Mouse (Mus musculus) ES-Bruce4 (cell line): ENCODE measurements around the gene Rasa3. TPM values are rescaled to one million over a fixed set of nuclear protein-coding genes. Genes with fewer than 3 reads are reported as not detected.

Source experiments
- H3K27ac ChIP-seq: 2 replicates; pipeline ENCODE4 v1.5.1; 2012; ENCODE audit warnings: low read length, inconsistent platforms; ENCODE audit not compliant: insufficient read depth
- H3K27me3 ChIP-seq: 2 replicates; pipeline ENCODE4 v1.6.1; 2012; ENCODE audit warnings: mild to moderate bottlenecking, low read length, inconsistent platforms; ENCODE audit not compliant: control insufficient read depth, poor library complexity, insufficient read depth, severe bottlenecking
- H3K36me3 ChIP-seq: 2 replicates; pipeline ENCODE4 v1.6.1; 2012; ENCODE audit warnings: inconsistent platforms, mild to moderate bottlenecking, low read length, moderate library complexity; ENCODE audit not compliant: control insufficient read depth, poor library complexity, insufficient read depth, severe bottlenecking
- H3K4me1 ChIP-seq: one replicate; pipeline ENCODE4 v1.8.1; 2011; ENCODE audit warnings: low read length; ENCODE audit not compliant: control insufficient read depth, insufficient read depth
- H3K4me3 ChIP-seq: 2 replicates; pipeline ENCODE4 v1.5.1; 2011; ENCODE audit warnings: low read depth, mild to moderate bottlenecking, low read length
- H3K9ac ChIP-seq: 2 replicates; pipeline ENCODE4 v1.6.1; 2012; ENCODE audit warnings: low read depth, mild to moderate bottlenecking, inconsistent platforms; ENCODE audit not compliant: poor library complexity, severe bottlenecking
- H3K9me3 ChIP-seq: replicated peaks from 2 replicates; pipeline ENCODE4 v1.6.1; 2012; ENCODE audit warnings: mild to moderate bottlenecking, low read length, inconsistent platforms; ENCODE audit not compliant: control insufficient read depth, poor library complexity, insufficient read depth, severe bottlenecking
- CTCF ChIP-seq: IDR thresholded peaks from one replicate; pipeline ENCODE4 v1.8.1; 2011; ENCODE audit warnings: low read depth, low read length
- EP300 ChIP-seq: IDR thresholded peaks from 2 replicates; pipeline ENCODE4 v1.6.1; 2011; ENCODE audit warnings: low read depth, low read length; ENCODE audit not compliant: insufficient read depth
- POLR2A ChIP-seq: IDR thresholded peaks from one replicate; pipeline ENCODE4 v1.8.1; 2011; ENCODE audit warnings: low read length; ENCODE audit not compliant: insufficient read depth
- polyA plus RNA-seq: library from polyadenylated mRNA; stranded (reverse); fragments of >200 nt; gene quantifications from 2 replicates; pipeline ENCODE4 v1.2.4, GENCODE M21; 2011; ENCODE audit warnings: low read depth; ENCODE audit not compliant: missing spikeins, insufficient read depth, insufficient read length

Gene Rasa3
- polyA plus RNA-seq, 1 experiment, result 14.5 TPM

GRCm38 (mm10) chr8:13671246-13672003 is 6.0 kb downstream of the Rasa3 start:
- Histone ChIP-seq H3K36me3 (no peaks in the 10 kb centered on the region), H3K27me3 (no peaks in the 10 kb centered on the region), H3K9me3 (no peaks in the 10 kb centered on the region), H3K27ac (no peak overlapping the region), H3K9ac (no peak overlapping the region), H3K4me3 (no peak overlapping the region), H3K4me1 (peaks cover 2% of the 10 kb centered on the region)
- no peak for TF ChIP-seq POLR2A
- TF ChIP-seq EP300, result no peak
- no peak for TF ChIP-seq CTCF

GRCm38 (mm10) chr8:13670011-13670471 is 7.4 kb downstream of the Rasa3 start:
- peaks cover 2% of the 10 kb centered on the region for H3K4me1 ChIP-seq
- H3K27ac ChIP-seq, result no peak overlapping the region
- no peaks in the 10 kb centered on the region for H3K9me3 ChIP-seq
- TF ChIP-seq CTCF (no peak), POLR2A (no peak), EP300 (no peak)
- no peaks in the 10 kb centered on the region for H3K27me3 ChIP-seq
- H3K9ac ChIP-seq, result no peak overlapping the region
- H3K4me3 ChIP-seq, result no peak overlapping the region
- no peaks in the 10 kb centered on the region for H3K36me3 ChIP-seq

GRCm38 (mm10) chr8:13668367-13668766 is 9.0 kb downstream of the Rasa3 start:
- no peaks in the 10 kb centered on the region for H3K27me3 ChIP-seq
- no peak overlapping the region for H3K4me3 ChIP-seq
- no peak overlapping the region for H3K27ac ChIP-seq
- no peaks in the 10 kb centered on the region for H3K9me3 ChIP-seq
- H3K4me1 ChIP-seq, result peaks cover 2% of the 10 kb centered on the region
- TF ChIP-seq CTCF (no peak), EP300 (no peak), POLR2A (no peak)
- H3K36me3 ChIP-seq, result no peaks in the 10 kb centered on the region
- no peak overlapping the region for H3K9ac ChIP-seq

- Histone ChIP-seq H3K9ac (no peak overlapping the region), H3K36me3 (no peaks in the 10 kb centered on the region), H3K27me3 (no peaks in the 10 kb centered on the region), H3K9me3 (no peaks in the 10 kb centered on the region), H3K4me1 (peaks cover 2% of the 10 kb centered on the region), H3K27ac (no peak overlapping the region), H3K4me3 (no peak overlapping the region)
- TF ChIP-seq POLR2A (no peak), EP300 (no peak), CTCF (peak; percentile 43)
Measured at GRCm38 (mm10) chr8:13667917-13668316, 9.5 kb downstream of the Rasa3 start.

GRCm38 (mm10) chr8:13665944-13666343 is 11.5 kb downstream of the Rasa3 start:
- Histone ChIP-seq H3K4me1 (peaks cover 2% of the 10 kb centered on the region), H3K27me3 (no peaks in the 10 kb centered on the region), H3K9me3 (no peaks in the 10 kb centered on the region), H3K4me3 (no peak overlapping the region), H3K36me3 (no peaks in the 10 kb centered on the region), H3K27ac (no peak overlapping the region), H3K9ac (no peak overlapping the region)
- TF ChIP-seq CTCF (no peak), POLR2A (no peak), EP300 (no peak)

GRCm38 (mm10) chr8:13665538-13665937 is 11.9 kb downstream of the Rasa3 start:
- no peaks in the 10 kb centered on the region for H3K36me3 ChIP-seq

More at GRCm38 (mm10) chr8:13665538-13665937, 11.9 kb downstream of the Rasa3 start:
- Histone ChIP-seq H3K4me3 (no peak overlapping the region), H3K4me1 (peaks cover 2% of the 10 kb centered on the region), H3K9me3 (no peaks in the 10 kb centered on the region), H3K9ac (no peak overlapping the region), H3K27ac (no peak overlapping the region), H3K27me3 (no peaks in the 10 kb centered on the region)
- TF ChIP-seq CTCF (no peak), POLR2A (no peak), EP300 (no peak)
